Mouse (Mus musculus) layer of hippocampus, postnatal 25 days (tissue): ENCODE data around the gene Rora. TPM values are rescaled to one million over a fixed set of nuclear protein-coding genes. Genes with fewer than 3 reads are reported as not detected.

Source experiments
- DNase-seq, 2 experiments: peaks; one replicate each; pipeline ENCODE4 v3.0.0; 2022; ENCODE audit warnings: mixed read lengths in 2 of 2, low spot score in 1 of 2; ENCODE audit errors: extremely low spot score in 1 of 2
- total RNA-seq, 2 experiments: library from RNA; stranded (reverse); gene quantifications; 2 replicates each; pipeline ENCODE4 v1.2.3; 2021

The Rora gene
- 10 to 100 TPM; 27.4 to 27.6 TPM for total RNA-seq

DNA sequence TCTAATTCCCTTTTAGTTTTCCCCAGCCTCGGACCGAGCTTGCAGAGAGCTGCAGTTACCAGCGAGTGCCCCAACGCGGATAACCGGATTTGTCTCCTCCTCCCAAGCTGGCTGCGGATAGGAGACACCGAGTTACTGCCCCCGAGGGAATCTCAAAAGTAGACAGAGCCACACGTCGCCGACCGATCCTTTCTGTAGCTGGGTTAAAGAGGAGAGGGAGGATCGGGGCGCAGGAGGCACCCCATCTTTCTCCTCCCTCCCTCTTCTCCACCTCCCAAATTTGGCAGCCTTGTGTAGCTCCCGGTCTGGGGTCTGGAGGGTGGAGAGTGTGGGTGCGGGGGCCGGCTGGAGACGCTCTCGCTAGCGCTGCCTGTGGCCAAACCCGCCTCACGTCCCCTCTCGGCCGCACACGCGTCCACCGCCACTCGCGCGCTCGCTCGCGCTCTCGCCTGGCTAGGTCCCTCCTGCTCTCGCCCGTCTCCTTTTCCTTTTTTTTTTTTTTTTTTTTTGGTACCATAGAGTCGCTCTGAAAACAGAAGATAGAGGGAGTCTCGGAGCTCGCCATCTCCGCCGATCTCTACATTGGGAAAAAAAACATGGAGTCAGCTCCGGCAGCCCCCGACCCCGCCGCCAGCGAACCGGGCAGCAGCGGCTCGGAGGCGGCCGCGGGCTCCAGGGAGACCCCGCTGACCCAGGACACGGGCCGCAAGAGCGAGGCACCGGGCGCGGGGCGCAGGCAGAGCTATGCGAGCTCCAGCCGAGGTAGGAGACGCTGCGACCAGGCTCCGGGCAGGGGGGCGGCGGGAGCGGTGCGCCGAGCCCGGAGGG, at the start of gene Rora:
Rora (plus strand) TSS at position 576 of the 828 bp plus-strand sequence.
- peak; percentile 28 to 56 for DNase-seq

DNA sequence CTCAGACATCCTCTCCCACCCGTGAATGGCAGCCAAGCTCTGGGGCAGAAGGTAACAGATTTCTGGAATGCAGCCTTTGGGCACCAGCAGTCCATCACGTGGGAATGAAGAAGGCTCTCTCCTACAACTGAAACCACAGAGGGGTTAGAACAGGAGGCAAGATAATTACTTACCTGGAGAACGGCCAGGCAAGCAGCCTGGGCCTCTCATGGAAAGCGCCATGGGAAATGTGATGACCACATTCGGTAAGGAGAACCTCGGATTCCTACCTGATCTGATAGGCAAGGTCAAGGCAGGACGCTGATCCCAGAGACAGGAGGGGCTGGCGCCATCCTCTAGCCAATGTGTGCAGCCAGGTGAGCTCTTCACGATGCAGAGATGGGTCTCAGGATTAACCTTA, 39.6 kb upstream of the Rora start:
- DNase-seq: no peak

DNA sequence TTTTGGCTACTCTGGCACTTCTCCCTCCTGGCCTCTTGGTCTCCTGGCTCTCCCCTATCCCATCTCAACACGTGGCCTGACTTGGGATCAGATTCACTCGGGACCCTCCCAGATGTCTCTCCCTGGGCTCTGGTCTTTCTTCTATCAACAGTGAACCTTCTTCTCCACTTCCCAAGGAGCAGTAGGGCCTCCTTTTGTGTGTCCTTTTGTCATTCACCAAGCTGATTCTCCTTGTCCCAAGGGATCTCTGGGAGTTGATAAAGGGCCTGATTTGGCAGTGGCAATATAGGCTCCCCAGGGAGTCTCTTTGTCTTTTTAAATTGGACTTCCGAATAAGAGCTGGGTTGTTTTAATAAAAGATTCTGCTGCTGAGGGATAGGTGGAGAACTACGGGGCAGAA, 36.5 kb upstream of the Rora start:
- no peak for DNase-seq

DNA sequence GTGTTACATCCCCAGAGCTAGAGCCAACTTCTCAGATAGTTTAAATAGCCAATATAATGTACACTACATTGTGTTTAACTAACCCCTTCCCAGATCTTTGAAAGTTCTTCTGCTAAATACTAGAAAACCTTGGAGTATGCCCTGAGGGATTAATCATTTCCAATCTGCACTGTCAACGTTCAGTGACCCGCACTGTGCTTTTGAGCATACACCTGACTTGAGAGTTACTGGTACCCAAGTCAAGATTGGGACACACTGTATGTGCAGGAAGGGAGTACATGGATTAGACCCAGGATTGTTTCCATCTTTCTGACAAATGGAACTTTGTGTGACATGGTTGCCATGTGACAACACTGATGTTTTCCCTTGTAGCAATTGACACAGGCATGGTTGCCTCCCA, 33.5 kb upstream of the Rora start:
- no peak for DNase-seq

DNA sequence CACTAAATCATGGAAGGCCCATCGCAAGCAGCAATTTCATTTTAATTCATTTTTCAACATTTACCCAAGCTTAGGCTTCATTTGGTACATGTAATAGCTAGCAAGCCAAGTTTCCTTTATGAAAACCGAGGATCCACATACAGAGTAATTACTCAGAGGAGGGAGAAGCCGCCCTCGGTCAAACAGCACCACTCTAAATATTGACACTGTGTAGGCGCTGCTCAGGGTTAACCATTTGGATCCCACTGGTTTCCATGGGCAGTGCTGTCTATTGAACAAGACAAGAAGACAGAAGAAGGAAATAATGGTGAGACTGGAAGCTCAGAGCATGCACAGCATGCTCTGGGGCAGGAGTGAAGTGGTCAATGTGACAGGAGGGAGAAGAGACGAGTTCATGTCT, 33.1 kb upstream of the Rora start:
- DNase-seq: no peak

DNA sequence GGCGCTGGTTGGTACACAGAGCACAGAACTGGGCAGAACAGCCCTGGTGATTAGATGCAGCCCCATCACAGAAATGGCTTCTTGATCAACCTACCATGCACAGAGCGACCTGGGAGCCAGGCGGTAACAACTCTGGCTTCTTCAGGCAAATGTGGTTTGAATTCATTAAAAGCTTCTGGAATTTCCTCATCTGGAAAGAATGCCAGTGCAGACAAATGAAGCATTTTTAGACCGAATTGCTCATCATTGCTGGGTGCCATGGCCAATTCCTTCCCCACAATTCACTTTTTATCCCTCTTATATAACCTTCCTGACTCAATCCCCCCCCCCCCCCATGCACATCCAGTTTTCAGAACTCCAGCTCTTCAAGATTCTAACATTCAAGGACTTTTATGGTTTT, 28.6 kb upstream of the Rora start:
- no peak for DNase-seq

DNA sequence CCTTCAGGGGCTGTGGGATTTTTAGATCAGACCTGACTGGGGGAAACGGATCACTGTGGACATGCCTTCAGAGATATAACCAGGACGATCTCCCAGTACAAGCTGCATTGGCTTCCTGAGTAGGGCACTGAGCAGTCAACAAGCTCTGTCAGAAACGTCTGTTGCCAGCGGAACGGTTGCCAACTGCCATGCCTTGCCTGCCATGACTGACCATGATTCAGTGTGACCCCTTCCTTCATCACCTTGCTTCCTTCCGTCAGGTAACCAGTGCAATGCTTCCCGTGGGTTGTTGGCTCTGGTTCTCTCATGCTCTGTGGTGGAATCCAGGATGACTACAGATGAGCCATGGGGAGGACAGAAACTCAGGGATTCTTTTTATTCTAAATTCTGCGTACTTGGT, 16.3 kb upstream of the Rora start:
- DNase-seq: no peak

DNA sequence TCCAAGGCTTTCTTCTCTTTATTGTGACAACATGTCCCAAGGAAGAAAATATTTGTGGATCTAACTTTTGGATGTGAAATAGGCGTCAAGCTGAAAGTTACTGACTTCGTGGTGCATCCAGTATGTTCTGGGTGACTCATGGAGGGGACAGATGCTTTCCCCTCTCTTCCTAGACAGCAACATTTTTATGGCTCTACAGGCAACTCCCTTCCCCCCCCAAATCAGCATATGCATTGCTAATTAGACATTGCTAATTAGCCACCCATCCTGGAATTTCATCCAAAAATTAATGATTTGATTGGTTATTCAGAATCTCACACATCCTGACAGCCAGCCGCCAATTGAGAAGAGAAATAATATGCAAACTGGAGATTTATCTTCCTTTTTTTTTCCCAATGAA, 12.5 kb upstream of the Rora start:
- no peak for DNase-seq

DNA sequence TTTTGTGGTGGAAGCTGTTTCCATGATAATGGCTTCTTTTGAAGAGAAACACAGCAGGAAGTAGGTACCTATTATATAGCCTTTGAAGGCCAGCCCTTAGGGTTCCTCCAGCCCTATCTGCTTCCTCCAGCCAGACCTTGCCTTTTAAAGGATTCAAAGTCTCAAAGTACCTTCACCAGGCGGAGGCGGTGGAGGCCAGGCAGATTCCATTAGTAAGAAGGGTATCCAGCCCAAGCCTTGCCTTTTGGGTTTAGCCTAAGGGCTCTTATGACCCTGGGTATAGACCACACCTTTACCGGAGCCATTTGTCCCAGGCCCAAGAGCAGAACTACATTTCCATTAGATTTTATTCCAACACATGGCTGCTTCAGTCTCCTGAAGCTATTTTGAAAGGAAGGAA, 5.5 kb upstream of the Rora start:
- DNase-seq: no peak

DNA sequence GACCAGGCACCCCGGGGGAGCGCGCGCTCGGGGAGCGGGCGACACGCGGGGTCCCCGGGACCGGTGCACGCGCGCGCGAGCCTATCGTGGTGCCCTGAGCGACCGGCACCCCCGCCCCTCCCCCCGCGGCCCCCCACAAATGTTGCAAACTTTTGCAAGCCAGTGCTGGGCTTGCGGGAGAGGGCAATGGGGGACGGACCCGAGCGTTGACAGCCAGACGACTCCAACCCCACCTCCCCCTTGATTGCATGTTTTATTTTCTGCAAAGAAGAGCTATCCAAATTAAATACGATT, 400 bp downstream of the Rora start:
- no peak for DNase-seq

DNA sequence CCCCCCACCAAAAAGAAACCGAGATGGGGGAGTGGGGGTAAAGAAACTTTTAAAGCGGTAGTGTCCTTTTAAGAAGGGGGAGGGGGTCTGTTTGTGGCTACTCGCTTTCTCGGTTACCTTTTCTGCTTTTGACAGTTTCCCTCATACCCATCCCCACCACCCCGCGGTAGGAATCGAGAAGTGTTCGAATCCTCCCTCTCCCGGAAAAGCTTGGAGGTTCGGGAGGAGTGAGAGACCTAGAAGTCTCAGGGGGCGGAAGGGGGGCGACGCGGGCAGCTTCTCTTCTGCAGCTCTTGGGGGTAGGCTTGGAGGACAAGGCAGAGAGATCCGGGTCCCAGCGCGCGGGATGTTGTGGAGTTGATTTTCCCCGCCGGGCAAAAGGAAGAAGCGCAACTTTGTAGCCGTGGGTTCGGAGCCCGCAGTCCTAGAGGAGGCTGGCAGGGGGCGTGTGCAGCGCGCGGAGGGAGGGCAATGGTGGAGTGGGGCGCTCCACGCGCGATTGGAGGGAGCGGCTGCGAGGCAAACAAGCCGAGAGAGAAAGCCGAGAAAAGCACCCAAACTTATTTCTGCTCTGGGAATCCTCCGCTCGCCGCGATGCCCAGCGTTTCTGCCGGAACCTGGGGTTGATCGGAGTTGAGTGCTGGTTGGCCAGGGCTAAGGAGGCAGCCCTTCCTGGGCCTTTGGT, 889 bp downstream of the Rora start:
- peak; percentile 17 to 24 for DNase-seq

DNA sequence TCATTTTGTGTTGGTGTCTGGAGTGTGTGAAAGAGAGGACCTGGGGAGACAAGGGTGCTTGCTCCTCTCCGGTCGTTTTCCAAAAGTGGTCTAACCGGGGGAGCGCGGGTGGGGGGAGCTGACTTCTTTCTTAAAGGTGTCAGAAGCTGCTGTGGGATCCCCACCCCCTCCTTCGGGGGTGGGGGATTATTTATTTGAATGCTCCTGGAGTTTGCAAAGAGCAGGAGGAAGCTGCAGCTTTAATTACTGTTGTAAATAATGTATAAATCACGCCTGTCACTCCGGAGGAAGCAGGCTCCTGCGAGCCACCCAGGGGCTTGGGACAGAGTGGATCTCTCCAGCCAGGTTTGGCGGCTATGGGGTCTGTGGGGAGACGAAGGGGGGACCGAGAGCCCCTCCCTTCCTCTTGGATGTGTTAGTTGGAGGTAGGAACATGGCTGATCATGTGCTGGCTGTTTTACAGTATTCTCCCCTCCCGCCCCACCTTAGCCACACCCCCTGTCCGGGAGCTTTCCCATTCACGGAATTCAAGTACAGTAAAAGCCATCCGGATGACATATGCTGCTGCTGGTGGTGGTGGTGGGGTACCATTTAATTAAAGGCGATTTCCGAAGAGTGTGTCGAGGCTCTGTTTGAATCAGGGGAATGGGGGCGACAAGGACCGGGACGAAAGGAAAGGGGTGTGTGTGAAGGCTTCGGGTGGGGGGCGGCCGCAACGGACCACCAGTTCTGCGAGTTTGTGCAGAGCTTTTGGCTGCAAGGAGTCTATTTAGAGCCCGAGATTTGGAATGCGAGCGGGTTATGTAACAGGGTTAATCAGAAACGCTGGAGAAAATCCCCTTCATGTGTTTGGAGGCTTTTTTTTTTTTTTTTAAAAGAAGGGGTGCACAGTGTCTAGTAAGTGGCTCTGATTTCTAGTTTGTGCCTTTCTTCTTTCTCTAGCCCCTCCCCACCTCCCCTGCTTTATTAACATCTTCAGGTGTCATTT, 1.7 kb downstream of the Rora start:
- DNase-seq: peak in 1 of 2 experiments; percentile 16

DNA sequence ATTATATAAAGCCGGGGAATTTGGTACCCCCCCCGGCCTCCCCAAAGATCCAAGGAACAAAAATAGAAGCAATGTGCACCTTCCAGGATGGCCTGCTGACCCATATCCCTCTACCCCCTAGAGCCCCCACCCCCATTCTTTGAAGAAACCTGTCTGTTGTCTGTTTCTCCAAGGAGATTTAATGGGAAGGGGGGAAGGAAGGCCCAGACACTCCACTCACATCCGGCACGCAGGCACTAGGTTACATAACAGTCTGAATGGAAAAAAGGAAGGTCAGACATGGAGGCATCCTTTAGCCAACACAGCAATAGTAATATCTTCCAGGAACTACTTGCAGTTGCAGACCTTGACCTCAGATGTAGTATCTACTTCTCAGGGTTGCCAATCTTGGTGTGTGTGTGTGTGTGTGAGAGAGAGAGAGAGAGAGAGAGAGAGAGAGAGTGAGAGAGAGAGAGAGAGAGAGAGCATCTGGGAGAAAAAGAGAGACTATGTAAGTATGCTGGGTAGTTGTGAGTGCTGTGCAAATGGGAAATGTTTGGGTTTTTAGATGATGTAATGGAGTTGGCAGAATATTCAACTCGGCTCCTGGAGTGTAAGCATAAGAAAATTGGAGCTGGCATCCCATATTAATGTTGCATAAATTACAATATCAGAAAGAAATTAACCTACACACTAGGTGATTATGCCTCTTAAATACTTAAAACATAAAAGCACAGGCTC, 2.6 kb downstream of the Rora start:
- DNase-seq: no peak

DNA sequence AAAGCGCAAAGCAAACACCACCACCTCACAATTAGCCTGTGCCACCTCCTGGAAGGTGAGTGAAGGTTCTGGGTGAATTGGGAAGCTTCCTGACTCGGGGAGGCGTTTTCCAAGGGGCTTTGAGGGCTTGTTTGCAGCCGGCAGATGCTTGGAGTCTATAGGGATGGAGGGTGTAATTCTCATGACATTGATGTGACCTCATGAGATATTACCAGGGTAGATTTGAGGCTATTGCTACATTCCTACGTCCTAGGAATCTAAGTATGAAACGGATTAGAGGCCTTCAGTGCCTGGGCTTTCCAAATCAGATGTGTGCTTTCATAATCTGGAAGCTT, 3.2 kb downstream of the Rora start:
- no peak for DNase-seq

DNA sequence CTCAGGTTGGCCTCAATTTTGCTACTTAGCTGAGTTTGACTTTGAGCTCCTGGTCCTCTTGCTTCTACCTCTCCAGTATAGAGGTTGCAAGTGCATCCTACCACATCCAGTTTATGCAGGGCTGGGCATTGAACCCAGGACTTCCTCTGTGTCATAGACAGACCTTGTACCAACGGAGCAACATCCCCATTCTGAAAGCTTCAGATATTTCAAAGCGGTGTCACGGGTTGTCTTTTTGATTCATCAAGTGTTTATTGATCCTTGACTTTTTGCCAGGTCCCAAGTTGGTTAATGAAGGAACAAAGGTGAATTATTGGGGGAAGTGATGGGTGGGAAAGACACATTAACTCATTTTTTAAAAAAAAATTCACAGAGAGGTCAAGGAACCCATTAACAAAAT, 17.1 kb downstream of the Rora start:
- no peak for DNase-seq

DNA sequence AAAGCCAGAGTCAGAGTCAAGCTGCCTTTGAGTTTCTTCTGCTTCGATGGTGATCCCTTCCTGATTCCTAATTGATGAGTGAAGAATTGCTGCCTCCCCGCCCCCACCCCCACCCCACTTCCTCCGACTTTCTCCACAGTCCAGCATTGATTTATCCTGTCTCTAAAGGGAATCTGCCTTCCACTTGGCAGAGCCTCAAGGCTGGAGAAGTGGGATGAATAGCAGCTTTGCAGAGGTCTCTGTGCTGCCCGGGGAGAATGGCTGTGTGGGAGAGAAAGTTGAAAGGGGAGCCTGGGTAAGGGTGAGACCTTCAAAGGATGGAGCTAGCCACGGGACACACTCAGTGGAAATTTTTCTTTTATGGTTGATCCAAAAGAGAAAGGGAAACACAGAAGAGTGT, 18.9 kb downstream of the Rora start:
- no peak for DNase-seq

DNA sequence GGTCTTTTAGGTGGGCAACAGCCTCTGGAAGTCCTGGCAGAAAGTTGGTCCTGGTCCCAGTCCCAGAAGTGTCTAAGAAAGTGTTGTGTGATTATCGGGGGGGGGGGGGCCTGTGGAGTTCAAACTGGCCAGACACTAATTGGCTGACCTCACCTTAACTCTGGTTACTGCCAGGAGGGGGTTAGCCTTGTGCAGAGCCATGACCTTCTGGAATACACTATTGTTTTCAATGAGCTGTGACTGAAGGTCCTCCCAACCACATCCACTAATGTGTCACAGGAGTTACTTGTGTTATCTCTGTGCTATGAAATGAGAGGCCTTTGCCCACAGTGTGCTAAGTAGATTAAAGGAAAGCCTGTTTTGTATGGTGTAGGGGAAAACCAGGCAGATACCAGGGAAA, 19.6 kb downstream of the Rora start:
- DNase-seq: no peak

DNA sequence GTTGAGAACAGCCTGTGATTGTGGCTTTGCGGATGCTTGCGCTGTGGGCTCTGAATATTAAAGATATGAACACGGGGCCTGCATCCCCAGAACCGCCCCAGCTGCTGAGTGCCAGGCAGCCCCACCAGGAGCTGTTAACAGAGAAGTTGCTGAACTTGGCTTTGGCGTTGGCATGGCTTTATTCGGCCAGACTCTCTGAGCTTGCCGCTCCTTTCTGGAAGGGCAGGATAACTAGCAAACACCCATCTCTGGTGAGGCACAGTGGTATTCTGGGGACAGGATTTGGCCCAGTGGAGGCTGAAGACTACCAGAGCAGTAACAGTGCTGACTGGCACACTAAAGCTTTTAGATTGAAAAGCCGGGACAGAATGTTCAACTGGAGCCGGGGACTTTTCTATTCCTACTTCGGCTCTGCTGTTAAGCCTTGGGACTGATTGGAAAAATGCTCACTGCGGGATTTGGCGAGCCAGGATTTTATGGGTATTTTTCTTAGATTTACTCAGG, 26.3 kb downstream of the Rora start:
- DNase-seq: no peak

DNA sequence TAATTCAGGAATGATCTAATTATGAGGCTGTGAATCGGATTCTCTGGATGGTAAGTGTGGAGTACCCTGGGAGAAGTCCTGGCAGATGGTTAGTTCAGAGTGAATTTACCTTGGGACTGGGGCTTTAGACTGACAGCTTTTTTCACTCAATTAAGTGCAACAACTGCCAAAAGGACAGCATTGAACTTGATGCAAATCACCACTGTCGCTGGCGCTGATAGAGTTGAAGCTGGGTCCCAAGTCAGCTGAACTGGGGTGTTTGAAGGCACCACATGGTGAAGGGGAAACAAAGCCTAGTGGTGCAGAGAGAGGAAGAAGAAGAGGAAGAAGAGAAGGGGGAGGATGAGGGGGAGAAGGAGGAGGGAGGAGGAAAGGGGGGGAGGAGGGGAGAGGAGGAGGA, 30.4 kb downstream of the Rora start:
- no peak for DNase-seq

DNA sequence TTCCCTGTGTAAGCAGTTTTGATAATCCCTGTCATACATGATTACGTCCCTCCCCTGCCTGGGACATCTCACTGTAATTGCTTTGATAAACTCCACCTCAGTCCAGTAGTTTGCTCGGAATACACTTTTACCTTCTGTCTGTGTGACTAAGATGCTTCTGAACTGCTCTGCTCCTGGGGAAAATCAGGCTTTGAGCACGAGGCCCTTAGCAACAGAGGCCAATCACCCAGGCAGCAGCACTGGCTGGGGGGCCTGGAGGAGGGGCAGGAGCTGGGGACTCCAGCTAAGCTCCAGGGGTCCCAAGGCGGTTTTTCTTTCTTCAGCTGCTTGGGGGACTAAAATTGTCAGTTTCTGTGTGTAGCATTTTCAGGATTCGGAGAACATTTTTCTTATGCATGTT, 32.0 kb downstream of the Rora start:
- DNase-seq: no peak
